Mouse (Mus musculus) layer of hippocampus, adult 2 months (tissue): ENCODE measurements at regions not wholly inside any gene's neighbourhood (a gene's known extent, or its start where the extent isn't known, plus 50 kb on each side); places are given as distances from the start of the nearest gene placed in this dataset.

Experiments used
- DNase-seq, 2 experiments: peaks; one replicate each; pipeline ENCODE4 v3.0.0; 2022; ENCODE audit warnings: low spot score in 2 of 2
- H3K27ac ChIP-seq: fragments of 200-600 bp; 2 replicates; pipeline ENCODE4 v1.8.1; 2022
- H3K4me3 ChIP-seq: fragments of 200-600 bp; 2 replicates; pipeline ENCODE4 v1.8.1; 2022; ENCODE audit warnings: mild to moderate bottlenecking
- CTCF ChIP-seq: fragments of 200-600 bp; conservative IDR thresholded peaks from 2 replicates; pipeline ENCODE4 v1.8.1; 2022; ENCODE audit warnings: antibody characterized with exemption, mild to moderate bottlenecking, moderate library complexity
- microRNA-seq, 2 experiments: library from miRNA; unstranded; fragments of <30 nt; microRNA quantifications; one replicate each; pipeline ENCODE4 v1.2.0; 2021

DNA sequence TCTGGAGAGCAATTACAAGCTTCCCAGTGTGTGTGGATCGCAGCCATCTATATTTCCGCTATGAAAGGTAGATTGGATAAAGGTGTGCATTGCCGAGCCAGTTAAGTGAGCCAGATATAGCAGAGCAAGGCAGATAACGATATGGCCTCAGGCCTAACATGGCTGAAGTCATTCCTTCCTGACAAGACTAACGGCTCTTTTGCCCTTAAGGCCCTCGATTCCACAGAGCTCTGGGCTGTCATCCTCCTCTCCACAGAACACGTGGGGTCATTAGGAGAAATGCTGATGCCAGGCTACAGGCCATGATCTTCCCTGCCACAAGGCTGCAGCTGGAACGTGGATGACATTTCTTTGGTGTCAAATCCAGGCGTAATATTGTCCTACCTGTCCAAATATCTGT is 72.7 kb upstream of the Pbx1 start:
- DNase-seq, result no peak
- Histone ChIP-seq H3K27ac (no peak overlapping the region), H3K4me3 (no peak overlapping the region)
- TF ChIP-seq CTCF, result no peak

DNA sequence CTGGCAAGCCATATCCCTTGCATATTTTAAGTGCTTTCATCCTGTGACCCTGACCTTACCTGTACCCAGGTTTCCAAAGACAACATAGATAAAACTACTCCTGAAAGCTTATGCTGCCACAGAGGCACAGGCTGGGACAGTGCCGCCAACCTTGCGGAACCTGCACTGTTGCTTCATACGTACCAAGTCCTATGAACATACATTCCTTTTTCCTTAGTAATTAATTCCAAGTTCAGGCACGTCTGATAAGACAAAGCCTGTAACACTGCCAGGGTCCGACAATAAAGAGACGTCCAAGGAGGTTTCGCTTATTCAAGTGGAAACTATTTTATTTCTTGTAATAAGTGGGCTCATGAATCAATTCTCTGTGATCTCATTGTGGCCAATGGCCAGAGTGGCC is 70.2 kb upstream of the Pbx1 start:
- no peak overlapping the region for H3K27ac ChIP-seq
- TF ChIP-seq CTCF, result no peak
- H3K4me3 ChIP-seq, result no peak overlapping the region
- no peak for DNase-seq

DNA sequence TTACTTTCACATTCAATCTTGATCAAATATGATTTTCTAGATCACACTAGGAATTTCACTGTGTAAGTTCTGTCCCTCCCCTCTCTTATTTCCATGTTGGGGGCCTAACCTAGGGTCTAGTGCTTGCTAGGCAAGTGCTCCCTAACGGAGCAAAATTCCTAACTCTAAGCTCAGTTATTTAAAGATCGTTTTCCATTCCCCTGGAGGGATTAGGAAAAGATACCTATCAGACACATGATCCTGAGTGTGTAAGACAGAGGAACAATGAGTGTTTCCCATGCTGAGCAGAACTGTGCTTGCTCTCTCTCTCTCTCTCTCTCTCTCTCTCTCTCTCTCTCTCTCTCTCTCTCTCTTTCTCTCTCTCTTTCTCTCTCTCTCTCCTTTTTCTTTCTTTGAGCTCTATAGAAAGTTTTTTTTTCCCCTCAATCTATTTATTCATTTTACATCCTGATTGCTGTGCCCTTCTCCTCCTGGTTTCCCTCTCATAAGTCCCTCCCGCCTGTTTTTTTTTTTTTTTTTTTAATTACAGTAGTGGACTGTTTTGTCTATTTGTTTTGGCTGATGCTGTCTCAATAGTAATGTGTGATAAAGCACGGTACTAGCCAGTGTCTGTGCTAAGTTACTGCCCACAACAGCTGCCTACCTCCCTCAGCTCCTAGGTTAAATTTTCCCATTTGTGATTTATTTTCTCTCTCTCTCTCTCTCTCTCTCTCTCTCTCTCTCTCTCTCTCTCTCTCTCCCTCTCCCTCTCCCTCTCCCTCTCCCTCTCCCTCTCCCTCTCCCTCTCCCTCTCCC is 69.5 kb upstream of the Pbx1 start:
- no peak for DNase-seq
- Histone ChIP-seq H3K4me3 (no peak overlapping the region), H3K27ac (no peak overlapping the region)
- TF ChIP-seq CTCF, result no peak

DNA sequence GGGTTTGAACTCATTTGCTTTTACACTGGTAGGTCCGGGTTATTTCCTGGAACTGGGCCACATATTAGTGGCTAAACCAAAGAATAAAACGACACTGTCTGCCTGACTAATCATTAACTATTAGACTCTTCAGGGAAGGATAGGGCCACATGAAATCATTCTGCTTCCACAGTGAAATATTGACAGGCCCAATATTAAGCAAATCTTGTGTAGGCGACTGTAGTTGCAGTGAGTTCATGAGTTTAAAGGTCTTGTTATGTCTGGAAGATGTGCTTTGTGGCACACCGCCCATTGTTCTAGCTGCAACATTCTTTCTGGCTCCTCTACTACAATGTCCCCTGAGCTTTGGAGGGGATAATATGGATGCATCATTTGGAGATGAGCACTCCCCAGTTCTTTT is 65.7 kb upstream of the Pbx1 start:
- no peak overlapping the region for H3K4me3 ChIP-seq
- H3K27ac ChIP-seq, result no peak overlapping the region
- TF ChIP-seq CTCF, result no peak
- DNase-seq, result no peak

DNA sequence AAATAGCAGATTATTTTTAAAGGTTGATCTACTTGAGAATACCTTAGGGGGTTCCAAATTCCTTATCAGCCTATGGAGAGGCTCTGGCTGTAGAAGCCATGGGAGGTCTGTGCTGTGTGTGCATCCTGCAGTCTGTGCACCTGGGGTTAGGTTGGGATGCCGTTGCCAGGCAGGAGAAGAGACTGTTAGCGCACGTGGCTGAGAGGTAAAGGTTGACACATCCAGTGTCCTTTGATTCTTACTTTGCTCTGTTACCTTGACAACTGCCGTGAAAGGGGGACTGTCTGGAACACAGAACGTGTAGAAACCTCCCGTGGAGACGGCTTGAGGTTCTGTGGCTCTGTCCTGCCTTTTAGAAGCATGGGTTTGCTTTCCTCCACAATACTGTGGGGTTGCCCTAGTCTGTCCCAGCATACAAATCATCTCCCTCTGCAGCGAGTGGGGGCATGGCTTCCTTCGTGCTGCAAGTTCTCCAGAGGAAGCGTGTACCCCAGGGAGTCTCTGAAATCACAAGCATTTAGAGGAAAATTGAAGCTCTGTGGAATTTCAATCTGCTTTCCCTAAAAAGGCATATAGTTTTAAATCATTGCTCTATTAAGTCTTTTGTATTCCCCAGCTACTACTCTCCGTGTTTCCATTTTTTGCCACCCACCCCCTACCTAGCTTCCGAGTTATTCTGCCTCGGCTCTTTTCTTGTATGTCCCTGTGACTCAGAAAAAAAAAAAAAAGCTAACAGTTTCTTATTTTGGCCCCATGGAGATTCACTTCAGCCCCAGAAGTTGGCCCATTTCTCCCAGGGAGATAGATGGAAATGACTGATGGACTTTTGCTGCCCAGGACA is 63.8 kb upstream of the Pbx1 start:
- TF ChIP-seq CTCF, result no peak
- H3K4me3 ChIP-seq, result no peak overlapping the region
- DNase-seq, result no peak
- no peak overlapping the region for H3K27ac ChIP-seq

DNA sequence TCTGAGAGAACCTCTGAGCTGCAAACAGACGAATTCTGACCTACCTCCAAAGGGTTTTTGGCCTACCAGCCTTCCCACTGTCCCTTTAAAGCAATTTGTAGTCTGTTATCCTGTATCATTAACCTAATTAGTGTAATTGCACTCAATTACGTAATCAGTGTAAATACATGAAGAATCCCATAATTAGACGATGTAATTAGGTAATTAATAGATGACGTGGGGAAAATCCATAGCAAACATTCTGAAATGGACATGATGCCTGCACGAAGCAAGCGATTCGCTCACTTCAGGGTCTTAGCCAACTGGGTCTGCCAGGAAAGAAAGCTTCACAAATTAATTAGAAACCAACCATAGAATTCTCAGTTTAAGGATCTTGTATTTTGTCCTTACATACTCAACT is 55.4 kb upstream of the Pbx1 start:
- TF ChIP-seq CTCF, result no peak
- Histone ChIP-seq H3K27ac (no peak overlapping the region), H3K4me3 (no peak overlapping the region)
- DNase-seq, result no peak

DNA sequence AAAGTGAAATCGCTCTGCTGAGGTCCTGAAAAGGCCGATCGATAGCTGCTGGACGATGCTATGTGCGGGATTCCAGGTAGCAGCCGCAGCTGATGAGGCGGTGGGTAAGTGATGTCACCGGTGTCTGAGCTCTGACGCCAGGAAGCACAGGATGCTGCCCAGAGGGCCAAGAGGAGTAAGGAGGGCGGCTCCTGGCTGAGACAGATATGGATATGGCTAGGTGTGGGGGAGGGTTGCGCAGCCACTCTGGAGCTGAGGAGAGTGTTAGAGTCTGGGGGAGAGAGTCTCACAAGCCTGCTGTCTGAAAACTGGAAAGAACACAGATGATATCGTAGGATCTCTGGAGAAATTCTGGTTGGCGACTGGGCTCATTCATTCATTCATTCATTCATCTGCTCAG is 51.6 kb upstream of the Pbx1 start:
- no peak for TF ChIP-seq CTCF

More for the DNA sequence above, 51.6 kb upstream of the Pbx1 start:
- DNase-seq, result no peak
- Histone ChIP-seq H3K4me3 (no peak overlapping the region), H3K27ac (no peak overlapping the region)

Small RNA genes lying in the stretch of these regions (microRNA-seq; reads per million reads assigned to microRNA genes)
- gene Mir6348 (0 reads per million in 2 experiments), gene Mir6354 (0 reads per million in 2 experiments)
